ENCODE assay signal across 8 mouse cellular contexts in genomic region chr9:64045117-64045890, GRCm38 (mm10). TPM values are rescaled to one million over a fixed set of nuclear protein-coding genes. Genes with fewer than 3 reads are reported as not detected.
A peak's percentile ranks its signal among the peaks of the same experiment; 100 is the strongest.
DNase-seq lines count a peak whose midpoint lies in the region; ATAC-seq and TF ChIP-seq lines count a peak whose summit lies in the region.

No protein-coding gene starts in this region.

- DNase-seq in MEL-GATA-1-ER (ENCODE audit: extremely low read depth, low read depth), result peak; percentile 91
- DNase-seq in c-Kit-negative CD71-positive TER-119-positive erythroid progenitor cells, embryonic 14.5 days (ENCODE audit: low read depth, low spot score), result peak; percentile 86
- peak; percentile 98 for DNase-seq in heart, embryonic 10.5 days (ENCODE audit: low spot score)
- peak; percentile 85 for DNase-seq in lung, postnatal 25 days (ENCODE audit: low spot score)
- DNase-seq in stomach, postnatal 0 days (ENCODE audit: low spot score), result peak; percentile 51
- DNase-seq in frontal cortex, postnatal 36 days (ENCODE audit: low spot score in 2 of 2), result no peak
- DNase-seq in thymus, adult 2 months, result no peak

- ATAC-seq in kidney, embryonic 16.5 days (ENCODE audit: low FRiP score, low TSS enrichment), result peak; percentile 80
- ATAC-seq in stomach, postnatal 0 days (ENCODE audit: low FRiP score, low TSS enrichment), result peak; percentile 73; the same call in 1 of the 2 replicates

- H3K27ac ChIP-seq in heart, embryonic 10.5 days, result peak overlapping the region; percentile 92
- H3K27ac ChIP-seq in kidney, embryonic 16.5 days (ENCODE audit: low read length), result peak overlapping the region; percentile 82
- peak overlapping the region; percentile 76 for H3K27ac ChIP-seq in stomach, postnatal 0 days (replicated peaks)
- no peak overlapping the region for H3K27ac ChIP-seq in thymus, adult 2 months (ENCODE audit: control insufficient read depth, insufficient read depth, low read length)

- H3K4me2 ChIP-seq in kidney, embryonic 16.5 days (replicated peaks; ENCODE audit: low read depth, low read length), result no peak overlapping the region
- no peak overlapping the region for H3K4me2 ChIP-seq in stomach, postnatal 0 days (replicated peaks; ENCODE audit: low read depth)

- H3K4me1 ChIP-seq in heart, embryonic 10.5 days, result peaks cover 93% of the 10 kb centered on the region
- H3K4me1 ChIP-seq in kidney, embryonic 16.5 days (ENCODE audit: insufficient read depth, low read length), result peaks cover 35% of the 10 kb centered on the region
- H3K4me1 ChIP-seq in stomach, postnatal 0 days (replicated peaks; ENCODE audit: control insufficient read depth, insufficient read depth), result peaks cover 6% of the 10 kb centered on the region; the same call in 1 of the 2 replicates
- peaks cover 10% of the 10 kb centered on the region for H3K4me1 ChIP-seq in thymus, adult 2 months (replicated peaks; ENCODE audit: control insufficient read depth, insufficient read depth, low read length)

- TF ChIP-seq CTCF in stomach, postnatal 0 days (IDR thresholded peaks at IDR 0.05; ENCODE audit: low read depth), result peak; percentile 44
- TF ChIP-seq CTCF in thymus, adult 2 months (IDR thresholded peaks at IDR 0.05; ENCODE audit: borderline replicate concordance, control insufficient read depth, extremely low read depth, insufficient read depth, low read length, poor library complexity), result no peak

- no peaks in the 10 kb centered on the region for H3K36me3 ChIP-seq in heart, embryonic 10.5 days
- H3K36me3 ChIP-seq in kidney, embryonic 16.5 days (ENCODE audit: insufficient read depth, low read length), result no peaks in the 10 kb centered on the region
- no peaks in the 10 kb centered on the region for H3K36me3 ChIP-seq in stomach, postnatal 0 days (ENCODE audit: control insufficient read depth, insufficient read depth, low read length)
- no peaks in the 10 kb centered on the region for H3K36me3 ChIP-seq in thymus, adult 2 months (ENCODE audit: control insufficient read depth, insufficient read depth, low read length)

- no peaks in the 10 kb centered on the region for H3K9me3 ChIP-seq in heart, embryonic 10.5 days
- no peaks in the 10 kb centered on the region for H3K9me3 ChIP-seq in kidney, embryonic 16.5 days (ENCODE audit: low read length)
- H3K9me3 ChIP-seq in stomach, postnatal 0 days (ENCODE audit: control insufficient read depth, low read length), result no peaks in the 10 kb centered on the region

- peak overlapping the region; percentile 24; the same call in 1 of the 2 replicates for H3K9ac ChIP-seq in kidney, embryonic 16.5 days (replicated peaks; ENCODE audit: low read length)
- H3K9ac ChIP-seq in stomach, postnatal 0 days (ENCODE audit: low read length), result no peak overlapping the region

- no peak for TF ChIP-seq POLR2A in thymus, adult 2 months (IDR thresholded peaks at IDR 0.05; ENCODE audit: control insufficient read depth, extremely low read depth, insufficient read depth, low read length, poor library complexity)

- peak overlapping the region; percentile 29; the same call in 1 of the 2 replicates for H3K4me3 ChIP-seq in heart, embryonic 10.5 days
- no peak overlapping the region for H3K4me3 ChIP-seq in kidney, embryonic 16.5 days (ENCODE audit: low read length)
- no peak overlapping the region for H3K4me3 ChIP-seq in stomach, postnatal 0 days (ENCODE audit: low read depth, low read length)
- H3K4me3 ChIP-seq in thymus, adult 2 months (ENCODE audit: control insufficient read depth, insufficient read depth, low read length), result no peak overlapping the region

- no peak for TF ChIP-seq EP300 in stomach, postnatal 0 days (optimal IDR thresholded peaks at IDR 0.05)

- WGBS in heart, embryonic 10.5 days, result 5% methylated on average over 14 of the region's 14 CpGs
- 17% methylated on average over 14 of the region's 14 CpGs for WGBS in kidney, embryonic 16.5 days
- 19% methylated on average over 14 of the region's 14 CpGs for WGBS in stomach, postnatal 0 days
- 79% methylated on average over 14 of the region's 14 CpGs for WGBS in thymus, adult 2 months

- H3K27me3 ChIP-seq in heart, embryonic 10.5 days (ENCODE audit: insufficient read depth, poor library complexity, severe bottlenecking), result no peaks in the 10 kb centered on the region
- no peaks in the 10 kb centered on the region for H3K27me3 ChIP-seq in kidney, embryonic 16.5 days (ENCODE audit: insufficient read depth, low read length)
- no peaks in the 10 kb centered on the region for H3K27me3 ChIP-seq in stomach, postnatal 0 days (ENCODE audit: control insufficient read depth, insufficient read depth, low read length)
- no peaks in the 10 kb centered on the region for H3K27me3 ChIP-seq in thymus, adult 2 months (ENCODE audit: control insufficient read depth, insufficient read depth, low read length)

RNA-seq across cellular contexts. Expression of gene Smad6, which starts 23.4 kb away (rescaled TPM):
- polyA plus RNA-seq in heart, embryonic 10.5 days (2016; fragmentation: Nextera tagmentation; extraction: Ambion mirVana), result 29.4 and 47.2 TPM in 2 replicates
- polyA plus RNA-seq in kidney, embryonic 16.5 days (2015; fragmentation: Nextera tagmentation; extraction: Ambion mirVana), result 8.1 and 8.4 TPM in 2 replicates
- polyA plus RNA-seq in stomach, postnatal 0 days (2015; fragmentation: Nextera tagmentation; extraction: Ambion mirVana), result 6.0 and 7.3 TPM in 2 replicates
- polyA plus RNA-seq in thymus, adult 2 months (2012; rRNA removed), result 6.5 and 8.0 TPM in 2 replicates

Comparison
In these comparisons a context has a peak if more than half of its experiments do, and no peak if none do; other contexts are left out.
1. DNase-seq: peak in MEL-GATA-1-ER (single experiment), c-Kit-negative CD71-positive TER-119-positive erythroid progenitor cells, embryonic 14.5 days (single experiment), heart, embryonic 10.5 days (single experiment), lung, postnatal 25 days (single experiment) and stomach, postnatal 0 days (single experiment); none in frontal cortex, postnatal 36 days (0 of 2) and thymus, adult 2 months (single experiment).